Mouse (Mus musculus) fibroblast of lung, adult 2 months (primary cell): ENCODE results near the gene Serinc5.
"Not testable (repeated sequence)": the region's sequence is repeated elsewhere in the genome, so short reads cannot be mapped to it uniquely, and the experiment has no call there.

Experiments used
- DNase-seq: peaks from one replicate; pipeline ENCODE4 v3.0.0-alpha.2; 2011; ENCODE audit warnings: low read depth

The Serinc5 gene

DNA sequence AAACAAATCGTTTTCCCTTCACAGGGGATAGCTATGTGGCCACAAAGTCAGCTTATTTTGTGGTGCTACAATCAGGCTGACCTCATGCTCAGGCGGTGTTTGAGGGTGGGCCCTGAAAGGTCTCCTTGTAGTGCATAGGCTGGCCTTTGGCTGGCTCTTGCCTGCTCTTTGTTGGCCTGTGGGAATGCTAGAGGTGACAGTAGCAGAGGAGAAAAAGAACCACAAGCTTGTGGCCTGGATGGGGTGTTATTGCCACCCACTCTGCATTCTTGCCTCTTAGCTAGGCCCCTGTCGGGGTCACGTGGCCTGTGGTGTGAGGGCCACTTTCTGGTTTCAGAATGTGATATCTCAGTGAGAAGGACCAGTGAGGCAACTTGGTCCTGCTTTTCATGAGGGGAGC, 54.1 kb downstream of the Serinc5 start:
- DNase-seq, result peak; percentile 54

GRCm38 (mm10) chr13:92668214-92668985, 57.5 kb downstream of the Serinc5 start:
- DNase-seq, result no peak

DNA sequence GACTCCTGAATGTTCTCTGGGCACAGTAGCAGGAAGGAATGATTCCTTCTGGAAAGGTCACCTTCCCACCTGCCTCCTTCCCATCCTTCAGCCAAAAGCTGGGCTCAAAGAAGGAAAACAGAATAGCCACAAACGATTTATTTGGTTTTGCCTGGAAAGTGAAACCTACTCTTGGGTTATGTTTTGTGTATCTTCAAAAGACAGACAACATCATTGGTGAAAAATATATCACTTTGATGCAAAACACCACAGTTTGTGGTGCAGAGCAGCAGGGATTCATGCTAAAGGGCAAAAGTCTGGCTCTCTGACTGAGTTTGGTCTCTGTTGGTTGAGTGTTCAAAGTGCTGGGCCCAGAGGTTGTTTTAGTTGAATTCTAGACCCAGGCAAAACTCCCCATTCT, 60.8 kb downstream of the Serinc5 start:
- DNase-seq, result no peak

DNA sequence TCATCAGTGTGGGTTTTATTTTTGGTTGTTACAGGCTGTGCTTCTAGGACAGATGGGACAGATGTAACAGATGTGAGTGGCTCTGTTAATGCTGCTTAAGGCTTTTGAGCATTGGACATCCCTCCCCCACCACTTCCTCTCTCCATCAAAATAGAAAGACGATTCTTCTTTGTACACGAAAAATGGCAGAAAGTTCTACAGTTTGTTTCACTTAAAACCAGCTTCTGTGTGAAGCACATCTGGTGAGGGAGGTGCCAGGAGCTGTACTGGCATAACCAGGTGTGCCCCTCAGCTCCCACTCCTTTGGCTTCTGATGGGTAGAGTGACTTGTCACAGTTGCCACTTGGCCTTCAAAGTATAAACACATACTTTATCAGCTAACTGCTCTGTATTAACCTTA, 63.8 kb downstream of the Serinc5 start:
- DNase-seq, result no peak

- no peak for DNase-seq
Measured at GRCm38 (mm10) chr13:92675308-92675707, 64.4 kb downstream of the Serinc5 start.

- no peak for DNase-seq
Measured at GRCm38 (mm10) chr13:92675897-92676584, 65.2 kb downstream of the Serinc5 start.

DNA sequence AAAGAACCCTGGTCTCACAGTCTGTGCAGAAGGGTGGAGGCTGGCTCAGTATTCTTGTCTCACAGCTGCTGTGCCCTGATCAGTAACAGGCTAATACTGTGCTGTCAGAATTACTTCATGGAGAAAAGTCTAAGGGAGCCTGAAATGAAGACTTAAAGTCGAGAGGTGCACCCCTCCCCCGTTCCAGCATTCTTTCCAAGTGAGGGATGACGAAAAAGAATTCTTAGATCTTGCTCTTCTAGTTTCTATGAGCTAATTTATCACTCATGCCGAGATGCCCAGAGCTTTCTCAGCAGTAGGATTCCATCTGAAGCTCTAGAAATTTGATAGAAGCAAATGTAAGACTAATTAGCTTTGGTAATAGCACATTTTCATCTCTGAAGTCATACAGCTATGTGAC, 66.8 kb downstream of the Serinc5 start:
- no peak for DNase-seq

DNA sequence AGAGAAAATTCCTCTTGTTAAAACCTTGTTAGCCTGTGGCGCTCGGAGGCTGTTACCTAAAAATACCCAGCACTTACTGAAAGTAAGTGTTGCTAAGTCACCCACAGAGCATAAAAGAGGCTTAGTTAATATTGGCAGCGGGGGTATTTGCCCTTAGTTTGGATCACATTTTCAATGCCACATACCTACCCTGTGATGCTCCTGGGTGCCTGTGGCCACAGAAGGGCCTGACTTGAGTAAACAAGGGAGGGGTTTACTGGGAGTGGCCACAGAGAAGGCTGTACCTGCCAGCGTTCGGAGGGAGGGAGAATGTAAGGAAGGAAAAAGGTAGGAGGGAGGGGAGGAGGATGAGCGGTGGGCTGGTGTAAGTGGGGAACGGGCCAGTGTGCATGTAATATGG, 68.8 kb downstream of the Serinc5 start:
- DNase-seq, result no peak

DNA sequence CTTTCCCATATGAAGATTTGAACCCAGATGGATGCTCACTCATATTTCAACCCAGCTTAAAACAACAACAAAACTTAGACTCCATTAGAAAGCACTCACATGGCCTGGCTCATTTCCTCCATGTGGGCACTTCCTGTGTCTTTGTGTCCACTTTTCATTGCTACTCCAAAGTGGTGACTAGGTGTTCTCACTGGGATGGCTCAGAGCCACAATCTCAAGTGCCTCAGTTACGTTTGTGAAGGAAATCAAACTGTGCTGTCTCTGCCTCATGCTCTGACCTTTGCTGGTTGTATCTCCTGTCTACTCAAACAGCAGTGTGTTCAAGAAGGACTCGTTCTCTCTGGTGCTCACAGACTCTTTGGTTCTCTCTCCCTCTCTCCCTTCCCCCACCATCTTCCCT, 70.7 kb downstream of the Serinc5 start:
- no peak for DNase-seq

DNA sequence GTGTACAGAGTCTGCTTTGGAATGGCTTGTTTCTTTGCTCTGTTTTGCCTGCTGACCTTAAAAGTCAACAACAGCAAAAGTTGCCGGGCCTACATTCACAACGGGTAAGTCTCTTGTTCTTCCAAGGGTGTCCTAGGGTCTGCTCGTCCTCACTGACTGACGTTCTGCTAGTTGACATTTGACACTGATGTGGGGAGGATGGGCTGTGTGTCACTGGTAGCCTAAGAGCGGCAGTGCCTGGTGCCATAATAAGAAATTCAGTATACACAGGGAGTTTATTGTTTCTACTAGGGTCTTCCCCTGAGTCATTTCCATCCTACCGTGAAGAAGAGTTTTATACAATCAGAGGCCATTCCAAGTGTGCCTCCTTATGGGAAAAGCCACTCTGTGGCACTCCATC, 71.9 kb downstream of the Serinc5 start:
- no peak for DNase-seq

DNA sequence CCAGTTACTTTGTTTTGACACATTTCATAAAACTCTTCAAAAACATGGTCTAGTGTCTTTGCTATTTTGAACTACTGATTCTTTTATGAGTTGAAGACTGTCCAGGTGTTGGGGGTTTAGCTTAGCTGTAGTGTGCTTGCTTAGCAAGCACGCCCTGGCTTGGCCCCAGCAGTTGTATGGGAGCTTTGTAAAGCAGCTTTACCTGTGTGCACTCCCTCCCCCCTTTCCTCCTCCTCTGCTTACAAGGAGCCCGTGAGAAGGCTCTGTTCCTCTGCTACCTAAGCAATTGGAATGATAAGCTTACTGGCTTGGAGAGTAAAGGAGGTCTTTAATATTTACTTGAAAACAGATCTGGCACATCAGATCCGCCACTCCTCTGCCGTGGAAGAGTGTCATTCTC, 72.6 kb downstream of the Serinc5 start:
- no peak for DNase-seq

- DNase-seq, result no peak
Measured at GRCm38 (mm10) chr13:92684310-92684709, 73.4 kb downstream of the Serinc5 start.

DNA sequence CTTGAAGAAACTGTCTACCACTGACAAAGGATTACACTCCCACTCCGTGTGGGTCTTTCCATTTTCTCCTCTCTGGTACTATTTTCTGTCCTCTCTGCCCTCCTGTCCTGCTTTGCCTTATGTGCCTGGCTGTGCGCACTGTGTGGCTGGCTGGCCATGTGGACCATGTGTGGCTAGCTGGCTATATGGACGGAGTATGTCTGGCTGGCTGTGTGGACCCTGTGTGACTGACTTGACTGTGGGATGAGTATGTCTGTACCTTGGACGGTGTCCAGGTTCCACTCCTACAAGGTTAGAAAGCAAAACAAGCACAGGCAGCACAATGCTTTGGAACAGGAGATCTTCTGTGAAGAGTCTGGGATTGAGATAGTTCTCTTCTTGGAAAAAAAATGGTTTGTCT, 74.4 kb downstream of the Serinc5 start:
- DNase-seq, result no peak

DNA sequence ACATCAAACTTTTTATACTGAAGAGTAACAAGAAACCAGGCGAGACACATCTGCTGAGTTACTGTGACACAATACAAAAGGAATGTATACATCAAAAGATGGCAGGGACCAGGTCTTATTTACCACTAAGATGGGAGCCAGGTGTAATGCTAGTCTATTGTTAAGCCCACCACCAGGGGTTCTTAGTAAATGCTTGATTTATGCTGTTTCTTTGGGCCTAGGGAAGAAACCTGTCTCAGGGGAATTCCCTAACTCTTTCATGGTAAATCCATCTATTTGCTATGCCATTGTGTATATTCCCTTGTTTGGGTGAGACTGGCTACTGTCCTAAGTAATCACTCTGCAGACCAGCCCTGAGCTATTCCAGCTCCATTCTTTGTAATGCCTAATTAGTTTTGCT, 76.3 kb downstream of the Serinc5 start:
- DNase-seq, result not testable (repeated sequence)

- no peak for DNase-seq
Measured at GRCm38 (mm10) chr13:92689061-92689460, 78.2 kb downstream of the Serinc5 start.

GRCm38 (mm10) chr13:92693866-92694550, 83.1 kb downstream of the Serinc5 start:
- no peak for DNase-seq

DNA sequence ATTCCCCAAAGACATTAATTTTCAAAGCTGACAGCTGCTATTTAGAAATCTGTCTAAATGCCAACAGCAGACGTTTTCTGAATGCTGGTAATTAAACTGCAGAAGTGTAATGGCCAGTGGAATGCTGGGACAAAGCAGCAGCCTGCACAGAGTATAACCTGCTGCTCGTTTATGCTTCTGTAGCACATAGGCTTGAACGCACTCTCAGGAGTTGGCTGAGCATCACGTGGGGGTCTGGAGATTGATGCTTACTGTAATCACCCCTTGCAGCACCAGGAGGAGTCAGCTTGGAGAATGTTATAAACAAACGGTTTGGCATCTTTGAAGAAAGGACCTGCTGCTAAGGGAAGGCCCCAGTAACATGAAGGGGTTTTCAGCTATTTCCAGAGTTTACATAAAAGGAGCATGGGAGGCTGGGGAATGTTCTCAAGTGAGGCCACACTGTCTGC, 85.6 kb downstream of the Serinc5 start:
- no peak for DNase-seq

- no peak for DNase-seq
Measured at GRCm38 (mm10) chr13:92697141-92697540, 86.2 kb downstream of the Serinc5 start.

- no peak for DNase-seq
Measured at GRCm38 (mm10) chr13:92698781-92699180, 87.9 kb downstream of the Serinc5 start.

DNA sequence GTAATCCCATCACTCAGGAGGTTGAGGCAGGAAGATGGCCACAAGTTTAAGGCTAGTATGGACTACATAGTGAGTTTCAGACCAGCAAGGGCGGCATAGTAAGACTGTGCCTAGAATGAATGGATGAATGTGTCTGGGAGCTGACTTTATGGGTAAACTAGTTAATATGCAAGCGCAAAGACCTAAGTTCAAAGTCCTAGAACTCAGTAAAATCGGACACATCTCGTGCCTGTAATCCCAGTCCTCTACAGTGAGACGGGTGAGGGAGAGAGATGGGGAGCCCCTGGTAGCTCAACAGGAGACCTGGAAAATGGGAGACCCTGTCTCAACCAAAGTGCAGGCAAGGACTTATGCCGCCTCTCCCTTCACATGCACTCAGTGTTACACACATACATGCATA, 88.5 kb downstream of the Serinc5 start:
- DNase-seq, result no peak

DNA sequence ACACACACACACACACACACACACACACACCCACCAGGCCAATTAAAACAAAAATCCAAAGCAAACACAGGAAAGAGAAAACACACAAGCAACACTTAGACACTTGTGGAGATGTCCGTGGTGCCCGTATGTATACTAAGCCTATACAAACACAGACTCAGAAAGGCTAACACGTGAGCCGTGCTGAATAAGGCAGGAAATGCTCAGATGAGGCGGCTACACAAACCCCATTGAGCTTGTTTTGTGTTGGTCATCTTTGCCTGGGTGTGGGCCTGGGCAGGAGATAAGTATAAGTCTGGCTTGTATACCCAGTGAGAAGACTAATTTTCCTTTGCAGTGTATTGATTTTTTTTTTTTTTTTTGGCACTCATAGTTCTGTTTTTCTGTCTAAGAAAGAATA, 91.1 kb downstream of the Serinc5 start:
- no peak for DNase-seq

GRCm38 (mm10) chr13:92703241-92704027, 92.5 kb downstream of the Serinc5 start:
- DNase-seq, result no peak
